Mouse (Mus musculus) MEL (cell line): Measurements from ENCODE around the gene Hoxa5.

Experiments used
- CHD2 ChIP-seq: IDR thresholded peaks from 2 replicates; pipeline ENCODE4 v1.6.1; 2011; ENCODE audit warnings: low read length, improper control_type of control experiment
- CTCF ChIP-seq, 3 experiments: IDR thresholded peaks in 2 of 3; conservative IDR thresholded peaks in 1 of 3; 2 replicates each; pipeline ENCODE4 v1.5.1; 2011 to 2012; ENCODE audit warnings: low read length in 3 of 3, low read depth in 2 of 3, mild to moderate bottlenecking in 2 of 3, improper control_type of control experiment in 1 of 3, inconsistent platforms in 1 of 3, mixed read lengths in 1 of 3, moderate library complexity in 1 of 3; ENCODE audit not compliant: control insufficient read depth in 1 of 3, insufficient read depth in 1 of 3, poor library complexity in 1 of 3, severe bottlenecking in 1 of 3
- ELF1 ChIP-seq: IDR thresholded peaks from 2 replicates; pipeline ENCODE4 v1.6.1; 2014; ENCODE audit warnings: low read depth, mild to moderate bottlenecking, inconsistent platforms, low read length, improper control_type of control experiment, moderate library complexity
- MXI1 ChIP-seq: IDR thresholded peaks from 2 replicates; pipeline ENCODE4 v1.6.1; 2011; ENCODE audit warnings: mild to moderate bottlenecking, low read depth, low read length, improper control_type of control experiment

GRCm38 (mm10) chr6:52220865-52221310, 16.5 kb upstream of the Hoxa5 start:
- TF ChIP-seq CTCF (IDR thresholded peaks at IDR 0.05 in 2 of 3, conservative IDR thresholded peaks at IDR 0.05 in 1 of 3; ENCODE audit: control insufficient read depth in 1 of 3, insufficient read depth in 1 of 3, low read depth in 2 of 3, low read length in 3 of 3, poor library complexity in 1 of 3, severe bottlenecking in 1 of 3) (no peak), ELF1 (no peak), MXI1 (no peak), CHD2 (no peak)
